Mouse (Mus musculus) ovary, postnatal 36 days (tissue): ENCODE measurements at regions not wholly inside any gene's neighbourhood (a gene's known extent, or its start where the extent isn't known, plus 50 kb on each side); places are given as distances from the start of the nearest gene placed in this dataset.

Experiments
- DNase-seq: peaks from one replicate; pipeline ENCODE4 v3.0.0; 2022; ENCODE audit warnings: low spot score, mixed read lengths

GRCm38 (mm10) chr10:53852091-53852490, 101.2 kb upstream of the Fam184a start:
- DNase-seq, result no peak

- DNase-seq, result no peak
Observed at GRCm38 (mm10) chr10:53850568-53850967, 99.6 kb upstream of the Fam184a start.

- no peak for DNase-seq
Observed at GRCm38 (mm10) chr10:53813244-53813620, 62.3 kb upstream of the Fam184a start.

- DNase-seq, result no peak
Observed at GRCm38 (mm10) chr10:53812597-53813243, 61.8 kb upstream of the Fam184a start.

- DNase-seq, result peak; percentile 11
Observed at GRCm38 (mm10) chr10:53811904-53812596, 61.1 kb upstream of the Fam184a start.

- DNase-seq, result no peak
Observed at GRCm38 (mm10) chr10:53806697-53807096, 55.8 kb upstream of the Fam184a start.

GRCm38 (mm10) chr10:53801048-53801641, 50.2 kb upstream of the Fam184a start:
- DNase-seq, result no peak
